Mouse (Mus musculus): ENCODE results near the gene Plekha6.

- TF ChIP-seq GATA1 (IDR thresholded peaks at IDR 0.05; ENCODE audit: borderline replicate concordance, low read length) (no peak), FLI1 (IDR thresholded peaks at IDR 0.05; ENCODE audit: low read length) (no peak)
These were observed 37.7 kb upstream of the Plekha6 start for GRCm38 (mm10) chr1:133126365-133126740.
